Mouse (Mus musculus): ENCODE measurements at regions not wholly inside any gene's neighbourhood (a gene's known extent, or its start where the extent isn't known, plus 50 kb on each side); places are given as distances from the start of the nearest gene placed in this dataset.
"Not testable (repeated sequence)": the region's sequence is repeated elsewhere in the genome, so short reads cannot be mapped to it uniquely, and the experiment has no call there.

- WGBS: 19% methylated on average over 11 of the region's 11 CpGs
- peaks cover 44% of the 10 kb centered on the region for H3K27me3 ChIP-seq
- no peak overlapping the region for H3K27ac ChIP-seq
- H3K4me2 ChIP-seq: no peak overlapping the region
- H3K4me3 ChIP-seq (replicated peaks): no peak overlapping the region
- 0 out of 2 replicates have a peak, but pooled peaks have one; percentile 40 for ATAC-seq (replicated peaks; ENCODE audit: low FRiP score)
- H3K4me1 ChIP-seq: peaks cover 25% of the 10 kb centered on the region
- H3K36me3 ChIP-seq: no peaks in the 10 kb centered on the region
- H3K9ac ChIP-seq: no peak overlapping the region
- H3K9me3 ChIP-seq (replicated peaks): no peaks in the 10 kb centered on the region
These were observed 225.2 kb downstream of the 3100002H09Rik start for GRCm38 (mm10) chr4:124385106-124386055.

DNA sequence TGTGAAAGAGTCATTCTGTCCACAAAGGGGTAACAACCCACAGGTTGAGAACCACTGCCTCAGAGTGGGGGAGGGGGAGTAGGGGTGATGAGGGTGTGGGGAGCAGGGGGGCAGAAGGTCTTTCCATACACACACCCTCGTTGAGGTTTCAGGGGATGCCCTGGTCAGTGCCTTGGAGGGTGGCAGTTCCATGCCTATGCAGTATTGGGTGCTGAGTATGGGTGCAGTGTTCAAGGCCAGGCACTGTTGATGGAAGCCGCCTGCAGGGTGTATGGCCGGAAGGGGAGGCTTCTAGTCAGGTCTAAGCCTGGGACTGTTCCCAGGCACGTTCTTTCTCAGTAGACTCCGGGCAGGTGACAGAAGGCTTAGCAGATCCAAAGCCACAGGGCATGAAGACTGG, 234.1 kb downstream of the 3100002H09Rik start:
- Histone ChIP-seq H3K4me2 (no peak overlapping the region), H3K9me3 (replicated peaks) (no peaks in the 10 kb centered on the region), H3K4me1 (peaks cover 9% of the 10 kb centered on the region; the same call in 1 of the 2 replicates), H3K27ac (no peak overlapping the region), H3K36me3 (no peaks in the 10 kb centered on the region), H3K4me3 (replicated peaks) (no peak overlapping the region), H3K9ac (no peak overlapping the region), H3K27me3 (peaks cover 30% of the 10 kb centered on the region)
- 66% methylated on average over 5 of the region's 5 CpGs for WGBS
- ATAC-seq (replicated peaks; ENCODE audit: low FRiP score): no peak

- H3K9ac ChIP-seq: no peak overlapping the region
- no peaks in the 10 kb centered on the region for H3K9me3 ChIP-seq (replicated peaks)
- no peak overlapping the region for H3K4me2 ChIP-seq
- H3K27ac ChIP-seq: no peak overlapping the region
- peaks cover 6% of the 10 kb centered on the region; the same call in 1 of the 2 replicates for H3K4me1 ChIP-seq
- no peak overlapping the region for H3K4me3 ChIP-seq (replicated peaks)
- 68% methylated on average over 6 of the region's 6 CpGs for WGBS
- no peak for ATAC-seq (replicated peaks; ENCODE audit: low FRiP score)
- no peaks in the 10 kb centered on the region for H3K36me3 ChIP-seq
- H3K27me3 ChIP-seq: peaks cover 27% of the 10 kb centered on the region
These were observed 235.0 kb downstream of the 3100002H09Rik start for GRCm38 (mm10) chr4:124375581-124375980.

DNA sequence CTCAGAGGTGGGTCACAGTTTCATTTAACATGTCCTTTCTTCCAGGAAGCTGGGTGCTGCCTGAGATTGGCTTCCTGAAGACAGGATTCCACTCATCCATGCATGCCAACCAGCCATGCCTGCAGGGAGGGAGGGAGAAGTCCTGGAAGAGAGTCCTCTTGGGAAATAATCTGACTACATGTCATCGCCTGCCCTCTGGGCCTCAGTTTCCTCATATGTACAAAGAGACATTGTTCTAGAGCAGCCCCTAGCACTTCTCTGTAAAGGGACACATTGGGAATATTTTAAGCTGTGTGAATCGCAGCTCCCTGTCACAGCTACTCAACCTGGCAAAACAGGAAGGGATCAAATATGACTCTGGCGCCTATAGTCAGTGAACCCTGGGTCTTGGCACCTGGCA, 241.8 kb downstream of the 3100002H09Rik start:
- WGBS: 77% methylated on average over 3 of the region's 3 CpGs

DNA sequence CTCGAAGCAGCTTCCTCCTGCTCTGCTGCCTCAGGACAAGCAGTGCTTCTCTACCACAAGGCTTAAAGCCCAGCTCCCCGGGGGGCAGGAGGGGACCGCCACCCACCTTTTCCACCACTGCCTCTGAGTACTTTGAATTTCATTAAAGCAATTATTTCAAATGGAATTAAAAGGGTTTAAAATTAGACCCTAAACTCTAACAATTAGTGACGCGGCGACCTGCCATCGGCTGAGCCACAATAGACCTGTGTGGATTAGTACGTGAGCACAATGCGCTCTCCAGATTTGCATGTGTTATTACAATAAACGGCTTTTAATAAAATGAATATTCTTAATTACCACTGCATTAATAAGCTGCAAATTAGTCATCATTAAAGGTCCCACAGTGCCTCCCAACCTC, 242.5 kb downstream of the 3100002H09Rik start:
- Histone ChIP-seq H3K4me2 (no peak overlapping the region), H3K27me3 (0 out of 2 replicates have a peak, but pooled peaks cover 7% of the 10 kb centered on the region), H3K27ac (no peak overlapping the region), H3K9ac (no peak overlapping the region), H3K4me3 (replicated peaks) (no peak overlapping the region), H3K4me1 (no peaks in the 10 kb centered on the region), H3K9me3 (replicated peaks) (no peaks in the 10 kb centered on the region), H3K36me3 (no peaks in the 10 kb centered on the region)
- WGBS: 88% methylated on average over 10 of the region's 10 CpGs
- no peak for ATAC-seq (replicated peaks; ENCODE audit: low FRiP score)

More for the DNA sequence above, 241.8 kb downstream of the 3100002H09Rik start:
- Histone ChIP-seq H3K4me1 (no peaks in the 10 kb centered on the region), H3K9me3 (replicated peaks) (no peaks in the 10 kb centered on the region), H3K4me3 (replicated peaks) (no peak overlapping the region), H3K27ac (no peak overlapping the region), H3K9ac (no peak overlapping the region), H3K4me2 (no peak overlapping the region), H3K27me3 (peaks cover 10% of the 10 kb centered on the region; the same call in 1 of the 2 replicates), H3K36me3 (no peaks in the 10 kb centered on the region)
- no peak for ATAC-seq (replicated peaks; ENCODE audit: low FRiP score)

GRCm38 (mm10) chr4:124360578-124360908, 250.1 kb downstream of the 3100002H09Rik start:
- H3K4me3 ChIP-seq (replicated peaks): no peak overlapping the region
- H3K4me1 ChIP-seq: no peaks in the 10 kb centered on the region
- H3K27me3 ChIP-seq: peaks cover 34% of the 10 kb centered on the region
- no peaks in the 10 kb centered on the region for H3K36me3 ChIP-seq
- no peak for ATAC-seq (replicated peaks; ENCODE audit: low FRiP score)
- WGBS: 53% methylated on average over 6 of the region's 6 CpGs
- H3K4me2 ChIP-seq: no peak overlapping the region
- no peaks in the 10 kb centered on the region for H3K9me3 ChIP-seq (replicated peaks)
- H3K9ac ChIP-seq: no peak overlapping the region
- H3K27ac ChIP-seq: no peak overlapping the region

- peaks cover 34% of the 10 kb centered on the region for H3K27me3 ChIP-seq
- no peaks in the 10 kb centered on the region for H3K4me1 ChIP-seq
- ATAC-seq (replicated peaks; ENCODE audit: low FRiP score): no peak
- no peak overlapping the region for H3K27ac ChIP-seq
- H3K9me3 ChIP-seq (replicated peaks): no peaks in the 10 kb centered on the region
- H3K9ac ChIP-seq: no peak overlapping the region
- H3K4me3 ChIP-seq (replicated peaks): no peak overlapping the region
- no peaks in the 10 kb centered on the region for H3K36me3 ChIP-seq
- H3K4me2 ChIP-seq: no peak overlapping the region
- 36% methylated on average over 13 of the region's 13 CpGs for WGBS
These were observed 250.7 kb downstream of the 3100002H09Rik start for GRCm38 (mm10) chr4:124359707-124360577.

GRCm38 (mm10) chr4:124358456-124358855, 252.1 kb downstream of the 3100002H09Rik start:
- ATAC-seq (replicated peaks; ENCODE audit: low FRiP score); H3K4me3 ChIP-seq (replicated peaks); H3K9ac ChIP-seq; H3K36me3 ChIP-seq; H3K27ac ChIP-seq; H3K4me1 ChIP-seq; H3K9me3 ChIP-seq (replicated peaks): not testable (repeated sequence)
- 0% methylated on average over 2 of the region's 8 CpGs for WGBS
- Histone ChIP-seq H3K27me3 (peaks cover 34% of the 10 kb centered on the region), H3K4me2 (0 out of 2 replicates have a peak overlapping the region, but pooled peaks have one; percentile 14)

GRCm38 (mm10) chr4:124350361-124350760, 260.2 kb downstream of the 3100002H09Rik start:
- 80% methylated on average over 3 of the region's 3 CpGs for WGBS
- peaks cover 15% of the 10 kb centered on the region for H3K4me1 ChIP-seq

DNA sequence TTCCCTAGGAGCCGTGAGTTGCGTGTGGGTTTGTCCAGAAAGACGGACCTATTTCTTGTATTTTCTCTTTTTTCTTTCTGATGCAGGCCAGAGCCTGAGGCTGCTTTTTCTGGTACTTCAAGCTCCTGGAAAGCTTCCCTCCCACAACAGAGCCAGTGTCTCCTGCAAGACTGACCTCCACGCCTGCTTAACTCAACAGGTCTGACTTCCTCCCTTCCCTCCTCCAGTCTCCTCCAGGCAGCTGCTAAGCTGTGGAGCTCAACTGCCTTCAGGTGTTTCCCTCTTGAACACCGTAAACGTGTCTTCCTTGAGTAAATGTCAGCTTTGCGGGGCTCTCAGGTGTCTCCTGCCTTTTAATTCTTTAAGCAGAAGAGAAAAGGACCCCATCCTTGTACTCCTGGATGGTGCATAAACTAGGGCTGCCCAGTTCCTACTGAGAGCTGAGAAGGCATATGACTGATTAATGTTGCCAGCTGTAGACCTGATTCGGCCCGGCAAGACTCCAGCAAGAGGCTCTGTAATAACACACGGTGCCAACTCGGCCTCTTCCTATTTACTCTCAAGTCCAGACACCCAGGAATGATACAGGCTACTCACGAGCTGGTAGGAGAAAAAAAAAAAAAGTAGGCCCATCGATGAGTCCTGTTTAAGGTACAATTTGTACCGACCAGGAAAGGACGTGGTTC, 260.9 kb downstream of the 3100002H09Rik start:
- H3K36me3 ChIP-seq: no peaks in the 10 kb centered on the region
- H3K9me3 ChIP-seq (replicated peaks): no peaks in the 10 kb centered on the region
- 44% methylated on average over 15 of the region's 15 CpGs for WGBS
- H3K27ac ChIP-seq: peak overlapping the region; percentile 43; the same call in 1 of the 2 replicates
- H3K4me1 ChIP-seq: peaks cover 15% of the 10 kb centered on the region
- no peak overlapping the region for H3K4me2 ChIP-seq
- H3K9ac ChIP-seq: no peak overlapping the region
- peaks cover 28% of the 10 kb centered on the region for H3K27me3 ChIP-seq
- no peak overlapping the region for H3K4me3 ChIP-seq (replicated peaks)
- peak; percentile 60; the same call in 1 of the 2 replicates for ATAC-seq (replicated peaks; ENCODE audit: low FRiP score)

More at GRCm38 (mm10) chr4:124350361-124350760, 260.2 kb downstream of the 3100002H09Rik start:
- no peak overlapping the region for H3K4me2 ChIP-seq
- H3K4me3 ChIP-seq (replicated peaks): no peak overlapping the region
- no peak overlapping the region for H3K9ac ChIP-seq
- no peaks in the 10 kb centered on the region for H3K36me3 ChIP-seq
- H3K27ac ChIP-seq: 0 out of 2 replicates have a peak overlapping the region, but pooled peaks have one; percentile 43
- H3K27me3 ChIP-seq: peaks cover 28% of the 10 kb centered on the region
- ATAC-seq (replicated peaks; ENCODE audit: low FRiP score): no peak
- no peaks in the 10 kb centered on the region for H3K9me3 ChIP-seq (replicated peaks)

GRCm38 (mm10) chr4:124349055-124349454, 261.5 kb downstream of the 3100002H09Rik start:
- H3K36me3 ChIP-seq: no peaks in the 10 kb centered on the region
- peaks cover 15% of the 10 kb centered on the region for H3K4me1 ChIP-seq
- H3K4me2 ChIP-seq: no peak overlapping the region
- peaks cover 33% of the 10 kb centered on the region for H3K27me3 ChIP-seq
- 20% methylated on average over 3 of the region's 3 CpGs for WGBS
- no peak overlapping the region for H3K9ac ChIP-seq
- peak; percentile 71 for ATAC-seq (replicated peaks; ENCODE audit: low FRiP score)
- 0 out of 2 replicates have a peak overlapping the region, but pooled peaks have one; percentile 27 for H3K27ac ChIP-seq
- H3K4me3 ChIP-seq (replicated peaks): no peak overlapping the region
- H3K9me3 ChIP-seq (replicated peaks): no peaks in the 10 kb centered on the region
